Mouse (Mus musculus) embryonic facial prominence, embryonic 10.5 days (tissue): ENCODE measurements at regions not wholly inside any gene's neighbourhood (a gene's known extent, or its start where the extent isn't known, plus 50 kb on each side); places are given as distances from the start of the nearest gene placed in this dataset.
"Not testable (repeated sequence)": the region's sequence is repeated elsewhere in the genome, so short reads cannot be mapped to it uniquely, and the experiment has no call there.

Experiments
- DNase-seq: peaks from one replicate; pipeline ENCODE4 v3.0.0-alpha.2; 2017; ENCODE audit warnings: low spot score
- H3K27ac ChIP-seq: fragments of 300-500 bp; sonication (generic); replicated peaks from 2 replicates; pipeline ENCODE4 v1.5.1; 2016; ENCODE audit warnings: mild to moderate bottlenecking
- H3K27me3 ChIP-seq: fragments of 300-500 bp; sonication (generic); replicated peaks from 2 replicates; pipeline ENCODE4 v1.6.1; 2016; ENCODE audit warnings: low read depth, mild to moderate bottlenecking; ENCODE audit not compliant: poor library complexity, severe bottlenecking
- H3K36me3 ChIP-seq: fragments of 300-500 bp; sonication (generic); replicated peaks from 2 replicates; pipeline ENCODE4 v1.6.1; 2016; ENCODE audit warnings: mild to moderate bottlenecking, moderate library complexity
- H3K4me1 ChIP-seq: fragments of 300-500 bp; sonication (generic); 2 replicates; pipeline ENCODE4 v1.6.1; 2016
- H3K4me3 ChIP-seq: fragments of 300-500 bp; sonication (generic); 2 replicates; pipeline ENCODE4 v1.5.1; 2016; ENCODE audit warnings: mild to moderate bottlenecking, moderate library complexity
- H3K9me3 ChIP-seq: fragments of 300-500 bp; sonication (generic); 2 replicates; pipeline ENCODE4 v1.6.1; 2016; ENCODE audit warnings: mild to moderate bottlenecking
- WGBS: fragments of 180-500 bp; shearing (Covaris S2); methylation state at CpG from one replicate; pipeline ENCODE4 v1.1.7; 2016; 5-methylcytosine and 5-hydroxymethylcytosine counted together

- H3K27ac ChIP-seq, DNase-seq, H3K4me3 ChIP-seq, H3K36me3 ChIP-seq, H3K27me3 ChIP-seq, H3K9me3 ChIP-seq: not testable (repeated sequence)
- peaks cover 17% of the 10 kb centered on the region for H3K4me1 ChIP-seq
- WGBS = 96% methylated on average over 1 of the region's 1 CpGs
Measured at GRCm38 (mm10) chr12:80055894-80056293, 56.9 kb downstream of the Zfp36l1 start.

- no peak for DNase-seq
- H3K27me3 ChIP-seq = no peaks in the 10 kb centered on the region
- H3K4me1 ChIP-seq = peaks cover 12% of the 10 kb centered on the region
- no peak overlapping the region for H3K4me3 ChIP-seq
- H3K9me3 ChIP-seq = no peaks in the 10 kb centered on the region
- WGBS = 62% methylated on average over 2 of the region's 2 CpGs
- no peak overlapping the region for H3K27ac ChIP-seq
- no peaks in the 10 kb centered on the region for H3K36me3 ChIP-seq
Measured at GRCm38 (mm10) chr12:80055394-80055793, 57.4 kb downstream of the Zfp36l1 start.

- H3K27me3 ChIP-seq = no peaks in the 10 kb centered on the region
- DNase-seq = no peak
- no peaks in the 10 kb centered on the region for H3K36me3 ChIP-seq
- WGBS = 89% methylated on average over 3 of the region's 3 CpGs
- H3K4me3 ChIP-seq = no peak overlapping the region
- H3K4me1 ChIP-seq = peaks cover 5% of the 10 kb centered on the region
- H3K9me3 ChIP-seq = no peaks in the 10 kb centered on the region
- H3K27ac ChIP-seq = no peak overlapping the region
Measured at GRCm38 (mm10) chr12:80054655-80055037, 58.2 kb downstream of the Zfp36l1 start.

GRCm38 (mm10) chr12:80053902-80054654, 58.7 kb downstream of the Zfp36l1 start:
- Histone ChIP-seq H3K4me1 (no peaks in the 10 kb centered on the region), H3K4me3 (no peak overlapping the region), H3K27me3 (no peaks in the 10 kb centered on the region), H3K36me3 (no peaks in the 10 kb centered on the region), H3K9me3 (no peaks in the 10 kb centered on the region), H3K27ac (no peak overlapping the region)
- WGBS = 87% methylated on average over 9 of the region's 9 CpGs
- DNase-seq = no peak

GRCm38 (mm10) chr12:80048215-80048979, 64.4 kb downstream of the Zfp36l1 start:
- Histone ChIP-seq H3K4me1 (peaks cover 5% of the 10 kb centered on the region), H3K4me3 (no peak overlapping the region), H3K27me3 (0 out of 2 replicates have a peak, but pooled peaks cover 3% of the 10 kb centered on the region), H3K27ac (no peak overlapping the region), H3K36me3 (no peaks in the 10 kb centered on the region), H3K9me3 (no peaks in the 10 kb centered on the region)
- DNase-seq = no peak
- 91% methylated on average over 4 of the region's 4 CpGs for WGBS

GRCm38 (mm10) chr12:80046625-80047303, 66.0 kb downstream of the Zfp36l1 start:
- no peaks in the 10 kb centered on the region for H3K9me3 ChIP-seq
- no peaks in the 10 kb centered on the region for H3K36me3 ChIP-seq
- no peak overlapping the region for H3K27ac ChIP-seq
- peaks cover 13% of the 10 kb centered on the region for H3K4me1 ChIP-seq
- H3K4me3 ChIP-seq = no peak overlapping the region
- 0 out of 2 replicates have a peak, but pooled peaks cover 3% of the 10 kb centered on the region for H3K27me3 ChIP-seq
- WGBS = 86% methylated on average over 6 of the region's 6 CpGs
- no peak for DNase-seq

- no peak for DNase-seq
- WGBS = 87% methylated on average over 11 of the region's 11 CpGs
- H3K9me3 ChIP-seq = no peaks in the 10 kb centered on the region
- H3K4me3 ChIP-seq = no peak overlapping the region
- H3K36me3 ChIP-seq = no peaks in the 10 kb centered on the region
- H3K27me3 ChIP-seq = 0 out of 2 replicates have a peak, but pooled peaks cover 3% of the 10 kb centered on the region
- H3K4me1 ChIP-seq = peaks cover 25% of the 10 kb centered on the region
- no peak overlapping the region for H3K27ac ChIP-seq
Measured at GRCm38 (mm10) chr12:80041510-80042324, 71.1 kb downstream of the Zfp36l1 start.

- DNase-seq = no peak
- Histone ChIP-seq H3K27ac (no peak overlapping the region), H3K9me3 (no peaks in the 10 kb centered on the region), H3K4me1 (peaks cover 25% of the 10 kb centered on the region), H3K36me3 (no peaks in the 10 kb centered on the region), H3K27me3 (0 out of 2 replicates have a peak, but pooled peaks cover 3% of the 10 kb centered on the region), H3K4me3 (no peak overlapping the region)
- 88% methylated on average over 6 of the region's 6 CpGs for WGBS
Measured at GRCm38 (mm10) chr12:80041012-80041411, 71.8 kb downstream of the Zfp36l1 start.

- no peak for DNase-seq
- Histone ChIP-seq H3K9me3 (no peaks in the 10 kb centered on the region), H3K27ac (no peak overlapping the region), H3K27me3 (0 out of 2 replicates have a peak, but pooled peaks cover 3% of the 10 kb centered on the region), H3K4me1 (peaks cover 27% of the 10 kb centered on the region), H3K36me3 (no peaks in the 10 kb centered on the region), H3K4me3 (no peak overlapping the region)
- WGBS = 93% methylated on average over 9 of the region's 9 CpGs
Measured at GRCm38 (mm10) chr12:80040233-80040632, 72.6 kb downstream of the Zfp36l1 start.

GRCm38 (mm10) chr12:80039150-80039549, 73.7 kb downstream of the Zfp36l1 start:
- 86% methylated on average over 1 of the region's 1 CpGs for WGBS
- Histone ChIP-seq H3K4me3 (no peak overlapping the region), H3K9me3 (no peaks in the 10 kb centered on the region), H3K27ac (no peak overlapping the region), H3K4me1 (peaks cover 36% of the 10 kb centered on the region), H3K36me3 (no peaks in the 10 kb centered on the region), H3K27me3 (0 out of 2 replicates have a peak, but pooled peaks cover 3% of the 10 kb centered on the region)
- DNase-seq = no peak

- Histone ChIP-seq H3K4me1 (peaks cover 25% of the 10 kb centered on the region), H3K4me3 (no peak overlapping the region), H3K27me3 (no peaks in the 10 kb centered on the region), H3K36me3 (no peaks in the 10 kb centered on the region), H3K9me3 (no peaks in the 10 kb centered on the region), H3K27ac (no peak overlapping the region)
- DNase-seq = no peak
- WGBS = 88% methylated on average over 6 of the region's 6 CpGs
Measured at GRCm38 (mm10) chr12:80035500-80036271, 77.1 kb downstream of the Zfp36l1 start.
